Mouse (Mus musculus): ENCODE measurements at regions not wholly inside any gene's neighbourhood (a gene's known extent, or its start where the extent isn't known, plus 50 kb on each side); places are given as distances from the start of the nearest gene placed in this dataset.

DNA sequence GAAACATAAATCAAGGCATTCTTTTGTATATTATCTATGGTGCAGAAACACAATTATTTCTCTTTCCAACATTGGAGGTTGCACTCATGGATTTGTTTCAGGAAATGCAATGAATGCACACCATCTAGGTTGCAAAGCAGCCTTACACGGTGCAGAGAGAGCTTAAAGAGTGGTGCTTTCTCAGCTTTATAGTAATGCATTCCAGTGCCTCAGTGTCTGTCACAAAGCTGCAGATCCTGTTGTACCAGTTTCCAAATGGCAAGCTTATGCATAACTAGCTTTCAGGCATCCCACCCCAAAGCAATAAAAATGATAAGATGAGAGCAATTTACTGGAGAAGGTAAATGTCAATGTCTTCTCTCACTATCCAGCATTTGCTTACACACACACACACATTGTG lies 89.2 kb downstream of the Slitrk6 start:
- TF ChIP-seq CTCF (IDR thresholded peaks at IDR 0.05; ENCODE audit: borderline replicate concordance, extremely low read depth, insufficient read depth, insufficient read length) (no peak), POLR2A (IDR thresholded peaks at IDR 0.05; ENCODE audit: borderline replicate concordance, extremely low read depth, insufficient read depth, insufficient read length, poor library complexity, severe bottlenecking) (no peak)
